9 mouse cellular contexts compared by ENCODE assay signal in the genomic region with DNA sequence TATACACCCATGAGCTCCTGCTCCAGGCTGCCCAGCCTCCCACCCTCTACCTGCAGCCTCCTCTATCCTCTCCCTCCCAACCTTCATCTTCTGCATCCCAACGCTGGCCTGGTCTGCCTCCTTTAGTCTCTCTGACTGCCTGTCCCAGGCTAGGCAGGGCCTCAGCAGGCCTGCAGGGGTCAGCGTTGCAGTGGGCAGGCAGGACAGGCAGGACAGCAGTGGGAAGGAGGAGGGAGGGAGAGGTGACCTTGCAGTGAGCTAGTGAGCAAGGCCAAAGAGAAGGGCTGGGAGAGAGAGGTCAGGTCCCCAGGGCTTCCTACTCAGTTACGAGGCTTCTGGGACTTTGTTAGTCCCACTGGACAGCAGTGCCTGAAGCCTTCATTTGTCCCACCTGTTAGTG. TPM values are rescaled to one million over a fixed set of nuclear protein-coding genes. Genes with fewer than 3 reads are reported as not detected.
DNase-seq lines count a peak whose midpoint lies in the region; ATAC-seq and TF ChIP-seq lines count a peak whose summit lies in the region.
"Had no signal": no experiment of that assay in that cellular context is flagged by ENCODE, and none has a peak within 500 bp of the region (broad histone marks: within the 10 kb centered on the region; RNA-seq: fewer than 3 reads in every experiment).

No protein-coding gene starts in this region.

- H3K4me3 ChIP-seq in kidney, adult 2 months (ENCODE audit: insufficient read depth, low read depth, low read length): no peak overlapping the region
- no peak overlapping the region for H3K4me3 ChIP-seq in kidney, embryonic 15.5 days (replicated peaks)
- no peak overlapping the region for H3K4me3 ChIP-seq in embryonic facial prominence, embryonic 11.5 days (ENCODE audit: low read depth, low read length)
- H3K4me3 ChIP-seq in intestine, embryonic 16.5 days (ENCODE audit: low read length): no peak overlapping the region
- H3K4me3 ChIP-seq in forebrain, embryonic 15.5 days: no peak overlapping the region
- H3K4me3 ChIP-seq: midbrain, embryonic 12.5 days had no signal

- no peak overlapping the region for H3K4me2 ChIP-seq in kidney, embryonic 15.5 days
- H3K4me2 ChIP-seq in embryonic facial prominence, embryonic 11.5 days (ENCODE audit: low read depth, low read length): no peak overlapping the region
- no peak overlapping the region for H3K4me2 ChIP-seq in intestine, embryonic 16.5 days (ENCODE audit: low read depth, low read length)
- no peak overlapping the region for H3K4me2 ChIP-seq in forebrain, embryonic 15.5 days (replicated peaks)
- H3K4me2 ChIP-seq: midbrain, embryonic 12.5 days had no signal

- H3K4me1 ChIP-seq in kidney, adult 2 months (ENCODE audit: control insufficient read depth, insufficient read depth, low read length): no peaks in the 10 kb centered on the region
- H3K4me1 ChIP-seq in kidney, embryonic 15.5 days: peaks cover 28% of the 10 kb centered on the region
- H3K4me1 ChIP-seq in embryonic facial prominence, embryonic 11.5 days (ENCODE audit: control insufficient read depth, insufficient read depth, low read length): no peaks in the 10 kb centered on the region; the same call in 1 of the 2 replicates
- H3K4me1 ChIP-seq in intestine, embryonic 16.5 days (ENCODE audit: control insufficient read depth, insufficient read depth, low read length): peaks cover 8% of the 10 kb centered on the region
- H3K4me1 ChIP-seq in forebrain, embryonic 15.5 days: peaks cover 47% of the 10 kb centered on the region

- TF ChIP-seq CTCF in kidney, adult 2 months (conservative IDR thresholded peaks at IDR 0.05; ENCODE audit: insufficient read depth, insufficient read length, low read depth, low read length): peak; percentile 66

- no peaks in the 10 kb centered on the region; the same call in 1 of the 2 replicates for H3K27me3 ChIP-seq in kidney, adult 2 months (replicated peaks; ENCODE audit: control insufficient read depth, insufficient read depth, low read length)
- H3K27me3 ChIP-seq in kidney, embryonic 15.5 days: peaks cover 48% of the 10 kb centered on the region
- peaks cover 27% of the 10 kb centered on the region for H3K27me3 ChIP-seq in embryonic facial prominence, embryonic 11.5 days (ENCODE audit: control insufficient read depth, insufficient read depth, low read length)
- peaks cover 19% of the 10 kb centered on the region for H3K27me3 ChIP-seq in intestine, embryonic 16.5 days (replicated peaks; ENCODE audit: control insufficient read depth, insufficient read depth, low read length)
- no peaks in the 10 kb centered on the region for H3K27me3 ChIP-seq in forebrain, embryonic 15.5 days

- DNase-seq in kidney, adult 2 months: peak; percentile 48
- DNase-seq in adrenal gland, postnatal 25 days: peak; percentile 63
- DNase-seq in embryonic facial prominence, embryonic 11.5 days (ENCODE audit: low spot score): peak; percentile 13
- peak; percentile 25 for DNase-seq in lung, postnatal 14 days
- no peak for DNase-seq in thymus, postnatal 0 days (ENCODE audit: low spot score)

- no peak for ATAC-seq in kidney, embryonic 15.5 days (replicated peaks; ENCODE audit: low FRiP score)
- no peak for ATAC-seq in embryonic facial prominence, embryonic 11.5 days (replicated peaks; ENCODE audit: insufficient number of reproducible peaks, low FRiP score, low TSS enrichment, low read depth)
- ATAC-seq in intestine, embryonic 16.5 days: no peak
- no peak for ATAC-seq in forebrain, embryonic 15.5 days (replicated peaks)

- H3K9me3 ChIP-seq in kidney, embryonic 15.5 days (replicated peaks): no peaks in the 10 kb centered on the region
- no peaks in the 10 kb centered on the region for H3K9me3 ChIP-seq in embryonic facial prominence, embryonic 11.5 days (replicated peaks; ENCODE audit: control insufficient read depth, low read length)
- H3K9me3 ChIP-seq in intestine, embryonic 16.5 days (ENCODE audit: control insufficient read depth, low read length): no peaks in the 10 kb centered on the region
- H3K9me3 ChIP-seq in forebrain, embryonic 15.5 days: no peaks in the 10 kb centered on the region
- H3K9me3 ChIP-seq: midbrain, embryonic 12.5 days had no signal

- WGBS in kidney, adult 2 months: 19% methylated on average over 3 of the region's 3 CpGs
- 17% methylated on average over 3 of the region's 3 CpGs for WGBS in kidney, embryonic 15.5 days
- WGBS in embryonic facial prominence, embryonic 11.5 days: 16% methylated on average over 3 of the region's 3 CpGs
- 45% methylated on average over 3 of the region's 3 CpGs for WGBS in intestine, embryonic 16.5 days
- 27% methylated on average over 3 of the region's 3 CpGs for WGBS in forebrain, embryonic 15.5 days

- no peak overlapping the region for H3K9ac ChIP-seq in kidney, embryonic 15.5 days
- H3K9ac ChIP-seq in embryonic facial prominence, embryonic 11.5 days (replicated peaks; ENCODE audit: low read length): no peak overlapping the region
- H3K9ac ChIP-seq in intestine, embryonic 16.5 days (ENCODE audit: low read depth, low read length): no peak overlapping the region
- H3K9ac ChIP-seq in forebrain, embryonic 15.5 days (replicated peaks): no peak overlapping the region
- H3K9ac ChIP-seq: midbrain, embryonic 12.5 days had no signal

- TF ChIP-seq POLR2A in kidney, adult 2 months (IDR thresholded peaks at IDR 0.05; ENCODE audit: low read depth, low read length): no peak

- no peak overlapping the region for H3K27ac ChIP-seq in kidney, adult 2 months (ENCODE audit: insufficient read depth, low read depth, low read length)
- no peak overlapping the region for H3K27ac ChIP-seq in kidney, embryonic 15.5 days
- no peak overlapping the region for H3K27ac ChIP-seq in embryonic facial prominence, embryonic 11.5 days (replicated peaks; ENCODE audit: low read depth, low read length)
- H3K27ac ChIP-seq in intestine, embryonic 16.5 days (ENCODE audit: low read length): no peak overlapping the region
- no peak overlapping the region for H3K27ac ChIP-seq in forebrain, embryonic 15.5 days (replicated peaks)
- H3K27ac ChIP-seq: midbrain, embryonic 12.5 days had no signal

- H3K36me3 ChIP-seq in kidney, adult 2 months (ENCODE audit: control insufficient read depth, insufficient read depth, low read length): no peaks in the 10 kb centered on the region
- no peaks in the 10 kb centered on the region for H3K36me3 ChIP-seq in kidney, embryonic 15.5 days
- no peaks in the 10 kb centered on the region for H3K36me3 ChIP-seq in embryonic facial prominence, embryonic 11.5 days (replicated peaks; ENCODE audit: control insufficient read depth, insufficient read depth, low read depth, low read length)
- H3K36me3 ChIP-seq in intestine, embryonic 16.5 days (ENCODE audit: control insufficient read depth, insufficient read depth, low read length): no peaks in the 10 kb centered on the region
- no peaks in the 10 kb centered on the region for H3K36me3 ChIP-seq in forebrain, embryonic 15.5 days
- H3K36me3 ChIP-seq: midbrain, embryonic 12.5 days had no signal

RNA-seq across cellular contexts. Expression of gene Syt7, which starts 3.1 kb away (rescaled TPM):
- 4.0 and 4.6 TPM in 2 replicates for polyA plus RNA-seq in kidney, adult 2 months (2012; rRNA removed)
- 1.5 and 2.3 TPM in 2 replicates for polyA plus RNA-seq in kidney, embryonic 15.5 days (2015; fragmentation: Nextera tagmentation; extraction: Ambion mirVana)
- 21.6 and 27.9 TPM in 2 replicates for total RNA-seq in adrenal gland, postnatal 25 days (2021)
- 2.2 and 2.7 TPM in 2 replicates for polyA plus RNA-seq in embryonic facial prominence, embryonic 11.5 days (2014; fragmentation: Nextera tagmentation; extraction: Ambion mirVana)
- polyA plus RNA-seq in thymus, postnatal 0 days (2015; fragmentation: Nextera tagmentation; extraction: Ambion mirVana): 0.23 and 0.60 TPM in 2 replicates
- polyA plus RNA-seq in intestine, embryonic 16.5 days (2015; fragmentation: Nextera tagmentation; extraction: Ambion mirVana): 0.94 and 1.3 TPM in 2 replicates
- 8.9 and 10.3 TPM in 2 replicates for polyA plus RNA-seq in forebrain, embryonic 15.5 days (2015; fragmentation: Nextera tagmentation; extraction: Ambion mirVana)
